ENCODE assay signal across 28 mouse cellular contexts in genomic region chr2:124751832-124752231, GRCm38 (mm10).
DNase-seq lines count a peak whose midpoint lies in the region; ATAC-seq and TF ChIP-seq lines count a peak whose summit lies in the region.
"Had no signal": no experiment of that assay in that cellular context is flagged by ENCODE, and none has a peak within 500 bp of the region (broad histone marks: within the 10 kb centered on the region; RNA-seq: fewer than 3 reads in every experiment).

No protein-coding gene starts in this region.

- ATAC-seq in inflammation-experienced regulatory T-cells, adult 6 months = peak; percentile 80
- ATAC-seq in midbrain, embryonic 13.5 days = no peak
- ATAC-seq: forebrain, embryonic 14.5 days; liver, embryonic 12.5 days; liver, postnatal 0 days; midbrain, embryonic 15.5 days had no signal

- H3K4me1 ChIP-seq in bone marrow macrophage, adult 2 months (ENCODE audit: control insufficient read depth, insufficient read depth, low read length) = peaks cover 19% of the 10 kb centered on the region
- 0 out of 2 replicates have a peak, but pooled peaks cover 2% of the 10 kb centered on the region for H3K4me1 ChIP-seq in small intestine, adult 2 months (ENCODE audit: control insufficient read depth, insufficient read depth, insufficient read length, low read length)
- H3K4me1 ChIP-seq in midbrain, embryonic 13.5 days (replicated peaks) = no peaks in the 10 kb centered on the region
- H3K4me1 ChIP-seq in heart, embryonic 10.5 days = no peaks in the 10 kb centered on the region
- H3K4me1 ChIP-seq: embryonic facial prominence, embryonic 12.5 days; hindbrain, embryonic 12.5 days; liver, embryonic 12.5 days; midbrain, embryonic 15.5 days had no signal

- peak; percentile 25 for DNase-seq in heart, adult 11 months
- DNase-seq in heart, postnatal 4 days = no peak
- no peak for DNase-seq in kidney, adult 8-10 months
- DNase-seq in heart, embryonic 10.5 days (ENCODE audit: low spot score) = no peak
- DNase-seq: adrenal gland, postnatal 25 days; cerebellum, adult 2 months; cerebellum, postnatal 25 days; embryo, embryonic 11 days; gastrocnemius, postnatal 25 days; heart, adult 2 months; heart, postnatal 10 days; kidney, adult 18-20 months; kidney, postnatal 4 days; liver, postnatal 0 days; lung, postnatal 36 days; right cerebral cortex, adult 18-20 months; right cerebral cortex, postnatal 4 days had no signal

- no peaks in the 10 kb centered on the region for H3K27me3 ChIP-seq in small intestine, adult 2 months (ENCODE audit: control insufficient read depth, insufficient read depth, low read length)
- H3K27me3 ChIP-seq in midbrain, embryonic 13.5 days = no peaks in the 10 kb centered on the region
- H3K27me3 ChIP-seq in heart, embryonic 10.5 days (ENCODE audit: insufficient read depth, poor library complexity, severe bottlenecking) = no peaks in the 10 kb centered on the region
- H3K27me3 ChIP-seq: embryonic facial prominence, embryonic 12.5 days; heart, embryonic 13.5 days; hindbrain, embryonic 12.5 days; liver, embryonic 12.5 days; midbrain, embryonic 15.5 days had no signal

- no peak overlapping the region for H3K4me2 ChIP-seq in midbrain, embryonic 13.5 days (replicated peaks)
- H3K4me2 ChIP-seq: embryonic facial prominence, embryonic 12.5 days; heart, embryonic 13.5 days; hindbrain, embryonic 12.5 days; liver, embryonic 12.5 days; midbrain, embryonic 15.5 days had no signal

- TF ChIP-seq POLR2A in bone marrow macrophage, adult 2 months (IDR thresholded peaks at IDR 0.05; ENCODE audit: borderline replicate concordance, low read depth, low read length) = no peak
- TF ChIP-seq POLR2A in small intestine, adult 2 months (IDR thresholded peaks at IDR 0.05; ENCODE audit: low read depth, low read length) = no peak

- H3K36me3 ChIP-seq in small intestine, adult 2 months (ENCODE audit: control insufficient read depth, insufficient read depth, low read length) = no peaks in the 10 kb centered on the region
- H3K36me3 ChIP-seq in midbrain, embryonic 13.5 days = no peaks in the 10 kb centered on the region
- no peaks in the 10 kb centered on the region for H3K36me3 ChIP-seq in heart, embryonic 10.5 days
- H3K36me3 ChIP-seq: embryonic facial prominence, embryonic 12.5 days; heart, embryonic 13.5 days; hindbrain, embryonic 12.5 days; liver, embryonic 12.5 days; midbrain, embryonic 15.5 days had no signal

- 56% methylated on average over 4 of the region's 4 CpGs for WGBS in small intestine, adult 2 months
- 85% methylated on average over 4 of the region's 4 CpGs for WGBS in midbrain, embryonic 13.5 days
- 75% methylated on average over 4 of the region's 4 CpGs for WGBS in heart, embryonic 10.5 days

- peaks cover 5% of the 10 kb centered on the region; the same call in 1 of the 2 replicates for H3K9me3 ChIP-seq in midbrain, embryonic 13.5 days
- H3K9me3 ChIP-seq in heart, embryonic 10.5 days = no peaks in the 10 kb centered on the region
- H3K9me3 ChIP-seq: embryonic facial prominence, embryonic 12.5 days; heart, embryonic 13.5 days; hindbrain, embryonic 12.5 days; liver, embryonic 12.5 days; midbrain, embryonic 15.5 days had no signal

- peak overlapping the region; percentile 56 for H3K27ac ChIP-seq in bone marrow macrophage, adult 2 months (ENCODE audit: insufficient read depth, low read depth, low read length)
- peak overlapping the region; percentile 46; the same call in 1 of the 2 replicates for H3K27ac ChIP-seq in small intestine, adult 2 months (ENCODE audit: insufficient read depth, low read depth, low read length)
- H3K27ac ChIP-seq in midbrain, embryonic 13.5 days = no peak overlapping the region
- H3K27ac ChIP-seq in heart, embryonic 10.5 days = no peak overlapping the region
- H3K27ac ChIP-seq: embryonic facial prominence, embryonic 12.5 days; heart, adult 2 months; heart, embryonic 13.5 days; hindbrain, embryonic 12.5 days; kidney, postnatal 0 days; liver, embryonic 12.5 days; midbrain, embryonic 15.5 days had no signal

- H3K4me3 ChIP-seq in bone marrow macrophage, adult 2 months (ENCODE audit: insufficient read depth, low read length) = no peak overlapping the region
- H3K4me3 ChIP-seq in small intestine, adult 2 months (ENCODE audit: low read depth, low read length) = no peak overlapping the region
- H3K4me3 ChIP-seq in midbrain, embryonic 13.5 days (replicated peaks) = no peak overlapping the region
- H3K4me3 ChIP-seq in heart, embryonic 10.5 days = no peak overlapping the region
- H3K4me3 ChIP-seq: embryonic facial prominence, embryonic 12.5 days; heart, adult 2 months; heart, embryonic 13.5 days; hindbrain, embryonic 12.5 days; liver, embryonic 12.5 days; midbrain, embryonic 15.5 days had no signal

- no peak for TF ChIP-seq CTCF in bone marrow macrophage, adult 2 months (IDR thresholded peaks at IDR 0.05; ENCODE audit: low read depth, low read length)
- TF ChIP-seq CTCF in small intestine, adult 2 months (IDR thresholded peaks at IDR 0.05; ENCODE audit: extremely low read depth, insufficient read length, insufficient replicate concordance, low read depth, low read length) = no peak

- H3K9ac ChIP-seq in midbrain, embryonic 13.5 days (replicated peaks) = no peak overlapping the region
- H3K9ac ChIP-seq: embryonic facial prominence, embryonic 12.5 days; heart, embryonic 13.5 days; hindbrain, embryonic 12.5 days; liver, embryonic 12.5 days; liver, postnatal 0 days; midbrain, embryonic 15.5 days had no signal

Comparison
In these comparisons a context has a peak if more than half of its experiments do, and no peak if none do; other contexts are left out.
1. H3K27ac ChIP-seq: peak in bone marrow macrophage, adult 2 months (single experiment) and small intestine, adult 2 months (single experiment); none in midbrain, embryonic 13.5 days (single experiment) and heart, embryonic 10.5 days (single experiment).